Mouse (Mus musculus) large intestine, adult 2 months (tissue): Measurements from ENCODE around the gene Arid3b. TPM values are rescaled to one million over a fixed set of nuclear protein-coding genes. Genes with fewer than 3 reads are reported as not detected.

ENCODE experiments used
- DNase-seq: peaks from one replicate; pipeline ENCODE4 v3.0.0-alpha.2; 2012; ENCODE audit warnings: low read depth, low spot score
- WGBS: fragments of 180-500 bp; shearing (Covaris S2); methylation state at CpG from one replicate; pipeline ENCODE4 v1.1.7; 2018; 5-methylcytosine and 5-hydroxymethylcytosine counted together
- polyA plus RNA-seq: library from polyadenylated mRNA; depleted of rRNA; stranded (reverse); fragments of >200 nt; gene quantifications from 2 replicates; pipeline ENCODE4 v1.2.3, GENCODE M21; 2012; rRNA removed

Arid3b gene
- polyA plus RNA-seq, 1 experiment, result 6.5 TPM

- WGBS, result 81% methylated on average over 13 of the region's 13 CpGs
- DNase-seq, result no peak
Observed at GRCm38 (mm10) chr9:57761563-57762551, 74.7 kb downstream of the Arid3b start.

GRCm38 (mm10) chr9:57760416-57761146 is 76.0 kb downstream of the Arid3b start:
- DNase-seq, result no peak
- 91% methylated on average over 24 of the region's 24 CpGs for WGBS

- DNase-seq, result peak; percentile 47
Observed at GRCm38 (mm10) chr9:57759289-57759688, 77.3 kb downstream of the Arid3b start.

DNA sequence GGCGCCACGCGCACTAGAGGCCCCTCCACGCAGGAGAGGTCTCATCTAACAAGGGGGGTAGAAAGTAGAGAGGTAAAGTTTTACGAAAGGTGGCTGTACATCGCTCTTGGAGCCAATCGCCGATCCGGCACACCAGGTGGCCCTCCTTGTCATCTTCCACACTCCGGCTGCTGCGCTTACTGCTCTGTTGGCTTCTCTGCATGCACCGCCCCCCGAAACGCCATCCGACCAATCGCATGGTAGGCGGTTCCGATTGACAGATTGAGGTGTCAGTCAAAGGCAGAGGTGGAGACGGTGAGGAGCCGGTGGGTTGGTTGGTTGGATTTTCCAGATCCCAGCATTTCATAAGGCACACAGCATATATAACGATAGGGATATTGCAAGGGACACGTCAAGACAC is 78.1 kb downstream of the Arid3b start:
- WGBS, result 92% methylated on average over 22 of the region's 22 CpGs
- no peak for DNase-seq

More at GRCm38 (mm10) chr9:57759289-57759688, 77.3 kb downstream of the Arid3b start:
- 6% methylated on average over 6 of the region's 6 CpGs for WGBS

GRCm38 (mm10) chr9:57757578-57757977 is 79.0 kb downstream of the Arid3b start:
- DNase-seq, result no peak
- 60% methylated on average over 3 of the region's 3 CpGs for WGBS

DNA sequence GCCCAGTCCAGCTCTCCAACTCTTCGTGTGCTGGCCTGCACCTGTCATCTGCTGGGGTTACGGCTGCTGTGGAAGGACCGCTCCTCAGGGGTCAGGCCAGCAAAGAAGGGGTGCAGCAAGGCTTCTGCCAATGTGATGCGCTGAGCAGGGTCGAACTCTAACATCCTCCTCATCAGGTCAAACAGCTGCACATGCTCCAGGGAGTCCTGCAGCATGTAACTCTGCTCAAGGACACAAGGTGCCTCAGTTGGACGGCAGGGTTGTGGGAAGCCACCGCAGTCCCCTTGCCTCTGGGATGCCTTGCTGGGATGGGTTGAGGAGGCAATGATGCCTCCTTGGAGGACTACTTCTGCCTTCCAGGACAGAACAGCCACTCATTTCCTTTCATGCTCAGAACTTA is 85.7 kb downstream of the Arid3b start:
- no peak for DNase-seq
- WGBS, result 79% methylated on average over 7 of the region's 7 CpGs

- DNase-seq, result no peak
- 18% methylated on average over 1 of the region's 1 CpGs for whole genome bisulfite sequencing
Observed at GRCm38 (mm10) chr9:57748831-57749230, 87.8 kb downstream of the Arid3b start.

- WGBS, result 78% methylated on average over 6 of the region's 6 CpGs
- no peak for DNase-seq
Observed at GRCm38 (mm10) chr9:57748137-57748536, 88.5 kb downstream of the Arid3b start.

- no peak for DNase-seq
- WGBS, result 79% methylated on average over 1 of the region's 1 CpGs
Observed at GRCm38 (mm10) chr9:57747067-57747466, 89.5 kb downstream of the Arid3b start.

GRCm38 (mm10) chr9:57744462-57745091 is 92.0 kb downstream of the Arid3b start:
- DNase-seq, result peak; percentile 40
- 61% methylated on average over 3 of the region's 3 CpGs for WGBS

Other genes starting within 250 kb of the Arid3b start
- gene Ulk3, start 247.3 kb downstream of the Arid3b start, polyA plus RNA-seq, result 17.1 and 26.9 TPM in 2 replicates
- not detected in 2 replicates for gene Cplx3, start 230.5 kb downstream of the Arid3b start, polyA plus RNA-seq
- 0.07 TPM in 1 of 2 replicates, not detected in the other for gene Lman1l, start 216.0 kb downstream of the Arid3b start, polyA plus RNA-seq
- gene Csk, start 183.2 kb downstream of the Arid3b start, polyA plus RNA-seq, result 73.0 and 75.0 TPM in 2 replicates
- gene Cyp1a2, start 153.1 kb downstream of the Arid3b start, polyA plus RNA-seq, result not detected in 2 replicates
- gene Cyp1a1, start 148.9 kb downstream of the Arid3b start, polyA plus RNA-seq, result 0.04 and 0.37 TPM in 2 replicates
- 10.1 and 11.6 TPM in 2 replicates for gene Edc3, start 128.3 kb downstream of the Arid3b start, polyA plus RNA-seq
- 84.3 and 90.5 TPM in 2 replicates for gene Clk3, start 70.9 kb downstream of the Arid3b start, polyA plus RNA-seq
- gene Ubl7, start 74.2 kb upstream of the Arid3b start, polyA plus RNA-seq, result 84.7 and 93.7 TPM in 2 replicates
- 16.0 and 25.3 TPM in 2 replicates for gene Sema7a, start 103.3 kb upstream of the Arid3b start, polyA plus RNA-seq
- gene Cyp11a1, start 169.6 kb upstream of the Arid3b start, polyA plus RNA-seq, result 0.07 and 0.51 TPM in 2 replicates
- gene Stra6, start 227.0 kb upstream of the Arid3b start, polyA plus RNA-seq, result 2.9 and 5.8 TPM in 2 replicates